Mouse (Mus musculus) adrenal gland, adult 2 months (tissue): Measurements from ENCODE around the gene Traf4. TPM values are rescaled to one million over a fixed set of nuclear protein-coding genes. Genes with fewer than 3 reads are reported as not detected.

Experiments
- DNase-seq: peaks from one replicate; pipeline ENCODE4 v3.0.0; 2021
- polyA plus RNA-seq: library from polyadenylated mRNA; depleted of rRNA; stranded (reverse); fragments of >200 nt; gene quantifications from 2 replicates; pipeline ENCODE4 v1.2.3, GENCODE M21; 2012
- total RNA-seq, 2 experiments: library from RNA; stranded (reverse); gene quantifications; 2 replicates each; pipeline ENCODE4 v1.2.3; 2021

The Traf4 gene
- total and polyA plus RNA-seq, 3 experiments, result 29.8 to 128 (median 31.2) TPM

GRCm38 (mm10) chr11:78182961-78183844 is 17.8 kb upstream of the Traf4 start, which contains the start of gene Rpl23a:
Gene Rpl23a (minus strand): TSS chr11:78183584.
- DNase-seq, result peak; percentile 90

GRCm38 (mm10) chr11:78182450-78182849 is 17.1 kb upstream of the Traf4 start:
- DNase-seq, result no peak

GRCm38 (mm10) chr11:78181830-78182357 is 16.5 kb upstream of the Traf4 start:
- no peak for DNase-seq

- DNase-seq, result no peak
Measured at GRCm38 (mm10) chr11:78180081-78180761, 14.8 kb upstream of the Traf4 start.

- DNase-seq, result no peak
Measured at GRCm38 (mm10) chr11:78179438-78179999, 14.1 kb upstream of the Traf4 start.

GRCm38 (mm10) chr11:78178859-78179437 is 13.6 kb upstream of the Traf4 start:
- peak; percentile 83 for DNase-seq

- peak; percentile 97 for DNase-seq
Measured at GRCm38 (mm10) chr11:78177903-78178858, 12.8 kb upstream of the Traf4 start.

GRCm38 (mm10) chr11:78177437-78177836 is 12.0 kb upstream of the Traf4 start:
- peak; percentile 66 for DNase-seq

- DNase-seq, result peak; percentile 56
Measured at GRCm38 (mm10) chr11:78176905-78177331, 11.5 kb upstream of the Traf4 start.

- peak; percentile 97 for DNase-seq
Measured at GRCm38 (mm10) chr11:78176402-78176862, 11.0 kb upstream of the Traf4 start, which contains the start of the genes Nek8 and Tlcd1. Gene Nek8 (minus strand): TSS chr11:78176675. Gene Tlcd1 (plus strand): TSS chr11:78176711.

GRCm38 (mm10) chr11:78175771-78176401 is 10.5 kb upstream of the Traf4 start:
- DNase-seq, result no peak

GRCm38 (mm10) chr11:78174506-78174905 is 9.1 kb upstream of the Traf4 start:
- DNase-seq, result no peak

- DNase-seq, result peak; percentile 52
Measured at GRCm38 (mm10) chr11:78172748-78173383, 7.5 kb upstream of the Traf4 start.

- DNase-seq, result no peak
Measured at GRCm38 (mm10) chr11:78172034-78172747, 6.8 kb upstream of the Traf4 start.

GRCm38 (mm10) chr11:78171328-78171727 is 5.9 kb upstream of the Traf4 start:
- DNase-seq, result no peak

GRCm38 (mm10) chr11:78170306-78170705 is 4.9 kb upstream of the Traf4 start:
- no peak for DNase-seq

- no peak for DNase-seq
Measured at GRCm38 (mm10) chr11:78168541-78169468, 3.4 kb upstream of the Traf4 start.
